Mouse (Mus musculus) common myeloid progenitor, adult 5-6 weeks (primary cell): ENCODE data around the gene Nrd1. TPM values are rescaled to one million over a fixed set of nuclear protein-coding genes. Genes with fewer than 3 reads are reported as not detected.

Experiments
- ATAC-seq: replicated peaks from 2 replicates; pipeline ENCODE4 v1.8.0; 2016; ENCODE audit warnings: low read depth, mild to moderate bottlenecking, moderate TSS enrichment, inconsistent platforms; ENCODE audit not compliant: poor library complexity, severe bottlenecking
- total RNA-seq: library from RNA; stranded (forward); fragments of 200-1000, 187-1606 nt; gene quantifications from 2 replicates; pipeline ENCODE4 v1.2.3, GENCODE M21; 2017

Nrd1 gene
- total RNA-seq, 1 experiment from 2014 or later, result 138 TPM

- no peak for ATAC-seq
Measured at GRCm38 (mm10) chr4:109021976-109022375, 21.5 kb downstream of the Nrd1 start.

GRCm38 (mm10) chr4:109025061-109025460, 24.6 kb downstream of the Nrd1 start:
- ATAC-seq, result no peak

- ATAC-seq, result no peak
Measured at GRCm38 (mm10) chr4:109026543-109026942, 26.1 kb downstream of the Nrd1 start.

GRCm38 (mm10) chr4:109029857-109030256, 29.4 kb downstream of the Nrd1 start:
- ATAC-seq, result no peak

- ATAC-seq, result no peak
Measured at GRCm38 (mm10) chr4:109030266-109030665, 29.8 kb downstream of the Nrd1 start.

GRCm38 (mm10) chr4:109036327-109036726, 35.9 kb downstream of the Nrd1 start:
- ATAC-seq, result peak; percentile 90

GRCm38 (mm10) chr4:109042739-109043138, 42.3 kb downstream of the Nrd1 start:
- no peak for ATAC-seq

- ATAC-seq, result no peak
Measured at GRCm38 (mm10) chr4:109043294-109043693, 42.8 kb downstream of the Nrd1 start.

GRCm38 (mm10) chr4:109043756-109044155, 43.3 kb downstream of the Nrd1 start:
- ATAC-seq, result no peak

- no peak for ATAC-seq
Measured at GRCm38 (mm10) chr4:109048258-109048657, 47.8 kb downstream of the Nrd1 start.

GRCm38 (mm10) chr4:109052282-109052681, 51.8 kb downstream of the Nrd1 start:
- no peak for ATAC-seq

GRCm38 (mm10) chr4:109054003-109054402, 53.5 kb downstream of the Nrd1 start:
- ATAC-seq, result no peak

- ATAC-seq, result no peak
Measured at GRCm38 (mm10) chr4:109056351-109056750, 55.9 kb downstream of the Nrd1 start.

GRCm38 (mm10) chr4:109057640-109058039, 57.2 kb downstream of the Nrd1 start:
- no peak for ATAC-seq

- ATAC-seq, result no peak
Measured at GRCm38 (mm10) chr4:109059255-109059821, 58.9 kb downstream of the Nrd1 start.

GRCm38 (mm10) chr4:109064941-109065340, 64.5 kb downstream of the Nrd1 start:
- no peak for ATAC-seq

- no peak for ATAC-seq
Measured at GRCm38 (mm10) chr4:109065714-109066113, 65.3 kb downstream of the Nrd1 start.

GRCm38 (mm10) chr4:109072891-109073290, 72.4 kb downstream of the Nrd1 start:
- no peak for ATAC-seq

GRCm38 (mm10) chr4:109073296-109073695, 72.8 kb downstream of the Nrd1 start:
- ATAC-seq, result no peak

- no peak for ATAC-seq
Measured at GRCm38 (mm10) chr4:109078941-109079340, 78.5 kb downstream of the Nrd1 start.

- no peak for ATAC-seq
Measured at GRCm38 (mm10) chr4:109079676-109080075, 79.2 kb downstream of the Nrd1 start.

GRCm38 (mm10) chr4:109080118-109080517, 79.7 kb downstream of the Nrd1 start:
- no peak for ATAC-seq
